Mouse (Mus musculus): ENCODE measurements around the gene Gal3st1. TPM values are rescaled to one million over a fixed set of nuclear protein-coding genes. Genes with fewer than 3 reads are reported as not detected.
A peak's percentile ranks its signal among the peaks of the same experiment; 100 is the strongest.

Gal3st1 gene
- polyA plus RNA-seq, 1 experiment = 9.8 TPM

- TF ChIP-seq CTCF (IDR thresholded peaks at IDR 0.05; ENCODE audit: control insufficient read depth, insufficient read depth, insufficient replicate concordance, low read depth, low read length) = no peak
- TF ChIP-seq POLR2A (IDR thresholded peaks at IDR 0.05; ENCODE audit: control insufficient read depth, low read depth, low read length) = no peak
- Histone ChIP-seq H3K27me3 (ENCODE audit: control insufficient read depth, insufficient read depth, low read length) (no peaks in the 10 kb centered on the region), H3K27ac (ENCODE audit: control insufficient read depth, insufficient read depth, low read depth, low read length) (no peak overlapping the region), H3K4me1 (ENCODE audit: control insufficient read depth, insufficient read depth, low read length) (peaks cover 8% of the 10 kb centered on the region), H3K4me3 (ENCODE audit: control insufficient read depth, low read depth, low read length) (no peak overlapping the region), H3K36me3 (ENCODE audit: control insufficient read depth, insufficient read depth, low read length) (no peaks in the 10 kb centered on the region)
Observed at GRCm38 (mm10) chr11:4027561-4028334, 44.3 kb downstream of the Gal3st1 start.

- peaks cover 8% of the 10 kb centered on the region for H3K4me1 ChIP-seq (ENCODE audit: control insufficient read depth, insufficient read depth, low read length)
- H3K27ac ChIP-seq (ENCODE audit: control insufficient read depth, insufficient read depth, low read depth, low read length) = no peak overlapping the region
- TF ChIP-seq CTCF (IDR thresholded peaks at IDR 0.05; ENCODE audit: control insufficient read depth, insufficient read depth, insufficient replicate concordance, low read depth, low read length) = peak; percentile 62; the same call in 1 of the 2 replicates
- TF ChIP-seq POLR2A (IDR thresholded peaks at IDR 0.05; ENCODE audit: control insufficient read depth, low read depth, low read length) = no peak
- H3K36me3 ChIP-seq (ENCODE audit: control insufficient read depth, insufficient read depth, low read length) = no peaks in the 10 kb centered on the region
- no peaks in the 10 kb centered on the region for H3K27me3 ChIP-seq (ENCODE audit: control insufficient read depth, insufficient read depth, low read length)
- no peak overlapping the region for H3K4me3 ChIP-seq (ENCODE audit: control insufficient read depth, low read depth, low read length)
Observed at GRCm38 (mm10) chr11:4029343-4029742, 45.9 kb downstream of the Gal3st1 start.

GRCm38 (mm10) chr11:4031126-4031941, 47.9 kb downstream of the Gal3st1 start, which contains the start of gene Sec14l4:
Sec14l4 (plus strand) TSS chr11:4031462.
- Histone ChIP-seq H3K27me3 (ENCODE audit: control insufficient read depth, insufficient read depth, low read length) (no peaks in the 10 kb centered on the region), H3K27ac (ENCODE audit: control insufficient read depth, insufficient read depth, low read depth, low read length) (no peak within 1 kb of the TSS), H3K4me3 (ENCODE audit: control insufficient read depth, low read depth, low read length) (peak within 1 kb of the TSS; percentile 23), H3K36me3 (ENCODE audit: control insufficient read depth, insufficient read depth, low read length) (no peaks in the 10 kb centered on the region), H3K4me1 (ENCODE audit: control insufficient read depth, insufficient read depth, low read length) (peaks cover 20% of the 10 kb centered on the region)
- TF ChIP-seq CTCF (IDR thresholded peaks at IDR 0.05; ENCODE audit: control insufficient read depth, insufficient read depth, insufficient replicate concordance, low read depth, low read length) = no peak
- TF ChIP-seq POLR2A (IDR thresholded peaks at IDR 0.05; ENCODE audit: control insufficient read depth, low read depth, low read length) = no peak

- no peaks in the 10 kb centered on the region for H3K36me3 ChIP-seq (ENCODE audit: control insufficient read depth, insufficient read depth, low read length)
- peak overlapping the region; percentile 23 for H3K4me3 ChIP-seq (ENCODE audit: control insufficient read depth, low read depth, low read length)
- H3K4me1 ChIP-seq (ENCODE audit: control insufficient read depth, insufficient read depth, low read length) = peaks cover 17% of the 10 kb centered on the region
- H3K27me3 ChIP-seq (ENCODE audit: control insufficient read depth, insufficient read depth, low read length) = no peaks in the 10 kb centered on the region
- no peak overlapping the region for H3K27ac ChIP-seq (ENCODE audit: control insufficient read depth, insufficient read depth, low read depth, low read length)
- TF ChIP-seq POLR2A (IDR thresholded peaks at IDR 0.05; ENCODE audit: control insufficient read depth, low read depth, low read length) (no peak), CTCF (IDR thresholded peaks at IDR 0.05; ENCODE audit: control insufficient read depth, insufficient read depth, insufficient replicate concordance, low read depth, low read length) (no peak)
Observed at GRCm38 (mm10) chr11:4031961-4032360, 48.5 kb downstream of the Gal3st1 start.

- no peak overlapping the region for H3K4me3 ChIP-seq (ENCODE audit: control insufficient read depth, low read depth, low read length)
- no peaks in the 10 kb centered on the region for H3K27me3 ChIP-seq (ENCODE audit: control insufficient read depth, insufficient read depth, low read length)
- H3K4me1 ChIP-seq (ENCODE audit: control insufficient read depth, insufficient read depth, low read length) = peaks cover 15% of the 10 kb centered on the region
- no peak overlapping the region for H3K27ac ChIP-seq (ENCODE audit: control insufficient read depth, insufficient read depth, low read depth, low read length)
- H3K36me3 ChIP-seq (ENCODE audit: control insufficient read depth, insufficient read depth, low read length) = no peaks in the 10 kb centered on the region
- TF ChIP-seq POLR2A (IDR thresholded peaks at IDR 0.05; ENCODE audit: control insufficient read depth, low read depth, low read length) = no peak
Observed at GRCm38 (mm10) chr11:4033471-4033870, 50.0 kb downstream of the Gal3st1 start.

- Histone ChIP-seq H3K27me3 (ENCODE audit: control insufficient read depth, insufficient read depth, low read length) (no peaks in the 10 kb centered on the region), H3K4me3 (ENCODE audit: control insufficient read depth, low read depth, low read length) (no peak overlapping the region), H3K4me1 (ENCODE audit: control insufficient read depth, insufficient read depth, low read length) (peaks cover 15% of the 10 kb centered on the region), H3K36me3 (ENCODE audit: control insufficient read depth, insufficient read depth, low read length) (no peaks in the 10 kb centered on the region), H3K27ac (ENCODE audit: control insufficient read depth, insufficient read depth, low read depth, low read length) (no peak overlapping the region)
- TF ChIP-seq POLR2A (IDR thresholded peaks at IDR 0.05; ENCODE audit: control insufficient read depth, low read depth, low read length) (no peak), CTCF (IDR thresholded peaks at IDR 0.05; ENCODE audit: control insufficient read depth, insufficient read depth, insufficient replicate concordance, low read depth, low read length) (no peak)
Observed at GRCm38 (mm10) chr11:4034169-4034568, 50.7 kb downstream of the Gal3st1 start.
